Mouse (Mus musculus) cerebellum, adult (tissue): ENCODE measurements around the gene Wdr17.
"Not testable (repeated sequence)": the region's sequence is repeated elsewhere in the genome, so short reads cannot be mapped to it uniquely, and the experiment has no call there.

Experiments
- ATAC-seq: cut with Nextera tagmentation; 2 replicates; pipeline ENCODE4 v1.9.2; 2017; ENCODE audit warnings: mild to moderate bottlenecking, moderate library complexity, mixed read lengths; ENCODE audit not compliant: insufficient number of reproducible peaks, low FRiP score, low TSS enrichment

Wdr17 gene

DNA sequence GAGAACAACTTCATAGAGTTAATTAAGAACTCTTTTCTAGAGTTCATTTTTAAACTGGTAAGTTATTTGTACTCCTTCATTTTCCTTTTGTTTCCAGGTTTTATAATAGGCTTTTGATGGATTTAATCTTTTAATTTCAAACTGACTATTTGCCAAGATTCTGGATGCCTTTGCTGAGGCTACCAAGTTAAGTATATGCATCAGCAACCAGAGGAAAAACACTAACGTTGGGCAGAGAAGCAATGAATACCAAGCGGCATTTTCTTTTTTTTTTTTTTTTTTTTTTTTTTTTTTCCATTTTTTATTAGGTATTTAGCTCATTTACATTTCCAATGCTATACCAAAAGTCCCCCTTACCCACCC is 94.3 kb downstream of the Wdr17 start:
- ATAC-seq, result no peak

- no peak for ATAC-seq
Observed at GRCm38 (mm10) chr8:54791858-54792698, 94.9 kb downstream of the Wdr17 start.

GRCm38 (mm10) chr8:54780134-54780942 is 106.6 kb downstream of the Wdr17 start:
- 0 out of 2 replicates have a peak, but pooled peaks have one; percentile 49 for ATAC-seq

GRCm38 (mm10) chr8:54779317-54780133 is 107.5 kb downstream of the Wdr17 start:
- ATAC-seq, result peak; percentile 59; the same call in 1 of the 2 replicates

- ATAC-seq, result no peak
Observed at GRCm38 (mm10) chr8:54777012-54777411, 110.0 kb downstream of the Wdr17 start.

DNA sequence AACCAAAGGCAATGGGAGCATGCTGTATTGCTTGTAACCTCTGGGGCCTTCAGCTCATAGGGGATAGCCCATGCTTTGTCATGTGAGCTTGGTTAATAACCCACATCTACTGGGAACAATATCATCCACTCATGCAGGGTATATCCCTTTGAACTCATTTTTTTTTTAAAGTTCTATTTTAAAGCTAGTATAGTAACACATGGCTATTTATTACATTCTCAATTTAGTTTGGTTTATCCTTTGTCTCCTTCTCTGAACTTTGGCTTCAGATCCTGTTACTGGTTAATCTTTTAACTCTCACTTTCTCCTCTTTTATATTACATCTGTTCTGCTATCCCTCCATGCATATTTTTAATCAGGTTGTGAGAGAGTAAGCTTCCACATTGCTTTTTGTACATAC is 110.7 kb downstream of the Wdr17 start:
- no peak for ATAC-seq

DNA sequence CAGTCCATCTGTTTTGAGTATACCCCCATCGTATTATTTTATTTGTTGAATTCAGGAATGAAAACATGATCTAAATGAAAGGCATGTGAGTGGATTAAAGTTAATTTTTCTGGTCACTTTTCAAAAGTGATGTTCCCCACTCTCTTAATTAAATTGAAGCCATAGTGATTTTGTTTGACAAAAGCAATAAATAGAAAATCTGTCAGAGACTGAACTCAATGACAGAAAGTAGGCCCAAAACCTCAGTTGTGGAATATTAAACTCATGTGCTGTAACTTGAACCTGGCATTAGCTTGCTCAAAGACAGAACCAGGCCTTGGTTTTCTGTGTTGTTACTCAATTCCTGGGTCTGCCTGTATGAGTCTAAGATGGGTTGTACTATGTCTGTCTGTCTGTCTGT is 129.3 kb downstream of the Wdr17 start:
- no peak for ATAC-seq

GRCm38 (mm10) chr8:54736660-54737312 is 150.2 kb downstream of the Wdr17 start:
- ATAC-seq, result no peak

DNA sequence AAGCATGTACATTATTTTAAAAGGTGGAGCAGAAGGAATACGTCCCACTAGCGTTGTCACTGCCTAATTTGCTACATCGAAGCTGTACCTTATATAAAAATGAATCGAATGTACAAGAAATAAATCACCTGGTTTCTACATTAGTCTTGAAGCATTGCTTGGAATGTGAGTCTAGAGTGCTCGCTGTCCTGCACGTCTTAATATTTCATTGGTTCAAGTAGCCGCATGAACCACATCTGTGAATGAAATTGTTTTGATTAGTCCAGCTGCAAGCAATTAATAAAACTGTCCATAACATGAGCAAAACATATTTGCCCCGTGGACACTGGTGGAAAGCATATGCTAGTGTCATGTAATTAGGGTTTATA is 162.3 kb downstream of the Wdr17 start:
- ATAC-seq, result no peak

GRCm38 (mm10) chr8:54723976-54724667 is 162.9 kb downstream of the Wdr17 start:
- ATAC-seq, result peak; percentile 100

GRCm38 (mm10) chr8:54718515-54718914 is 168.5 kb downstream of the Wdr17 start:
- ATAC-seq, result no peak

DNA sequence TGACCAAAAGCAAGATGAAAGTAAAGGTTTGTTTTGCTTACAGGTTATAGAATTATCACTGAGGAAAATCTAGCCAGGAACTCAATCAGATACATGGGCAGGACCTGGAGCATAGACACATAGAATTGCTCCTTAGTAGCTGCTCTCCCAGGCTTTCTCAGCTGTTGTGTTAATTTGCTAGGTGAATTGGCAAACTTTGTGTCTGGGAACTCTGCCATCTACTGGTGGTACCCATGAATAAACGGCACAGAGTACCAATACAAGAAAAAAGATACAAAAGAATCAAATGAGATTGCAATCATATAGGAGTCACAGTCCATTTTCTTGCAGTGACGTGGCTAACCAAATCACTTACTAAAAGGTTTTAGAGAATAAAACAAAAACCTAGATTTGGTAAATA is 181.2 kb downstream of the Wdr17 start:
- no peak for ATAC-seq

- ATAC-seq, result no peak
Observed at GRCm38 (mm10) chr8:54671806-54672205, 215.2 kb downstream of the Wdr17 start.

- ATAC-seq, result no peak
Observed at GRCm38 (mm10) chr8:54667756-54668155, 219.2 kb downstream of the Wdr17 start.

DNA sequence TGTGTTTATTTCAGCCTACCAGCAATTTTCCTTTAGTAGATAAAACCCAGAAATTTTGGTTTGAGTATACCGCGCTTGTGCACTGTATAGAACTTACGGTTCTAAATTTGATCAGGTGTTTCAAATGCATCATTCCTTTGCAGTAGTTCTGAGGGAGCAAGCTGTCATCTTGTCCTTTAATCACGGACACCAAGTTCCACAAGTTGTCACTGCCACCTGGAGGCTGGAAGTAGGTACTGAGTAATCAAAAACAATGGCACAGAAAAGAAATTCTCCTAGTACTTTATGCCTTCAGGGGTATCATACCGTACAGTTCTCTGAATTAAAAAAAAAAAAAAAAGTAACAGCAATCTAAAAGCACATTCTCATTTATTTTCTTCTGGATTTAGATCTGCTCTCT is 226.3 kb downstream of the Wdr17 start:
- ATAC-seq, result peak; percentile 79

DNA sequence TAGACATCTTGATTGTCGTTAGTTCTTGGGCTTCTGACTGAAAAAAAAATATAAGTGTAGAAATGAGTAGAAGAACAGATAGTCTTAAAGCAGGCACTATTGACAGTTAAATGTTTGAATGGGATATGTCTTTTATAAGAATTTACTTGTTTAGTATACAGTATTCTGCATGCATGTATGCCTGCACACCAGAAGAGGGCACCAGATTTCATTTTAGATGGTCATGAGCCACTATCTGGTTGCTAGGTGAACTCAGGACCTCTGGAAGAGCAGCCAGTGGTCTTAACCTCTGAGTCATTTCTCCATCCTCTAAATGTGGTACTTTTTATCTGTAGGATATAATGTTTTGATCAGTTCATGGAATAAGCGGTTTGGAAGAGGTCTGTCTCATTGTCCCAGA is 227.3 kb downstream of the Wdr17 start:
- ATAC-seq, result no peak

- peak; percentile 77 for ATAC-seq
Observed at GRCm38 (mm10) chr8:54638634-54639033, 248.3 kb downstream of the Wdr17 start.

DNA sequence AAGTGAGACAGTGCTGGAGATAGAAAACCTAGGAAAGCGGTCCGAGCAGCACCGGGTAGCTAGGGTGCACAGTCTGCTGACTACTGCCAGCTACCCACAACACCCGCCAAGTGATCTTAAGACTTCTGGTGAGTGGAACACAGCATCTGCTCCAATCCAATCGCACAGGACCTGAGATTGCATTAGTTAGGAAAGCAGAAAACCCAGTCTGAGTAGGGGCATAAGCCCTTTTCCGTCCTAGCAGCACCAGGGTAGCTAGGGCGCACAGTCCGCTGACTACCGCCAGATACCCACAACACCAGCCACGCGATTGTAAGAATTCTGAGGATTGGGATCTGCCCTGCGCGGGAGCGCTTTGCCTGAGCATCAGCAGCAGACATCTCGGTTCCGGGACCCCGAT is 270.3 kb downstream of the Wdr17 start:
- not testable (repeated sequence) for ATAC-seq

GRCm38 (mm10) chr8:54610238-54610637 is 276.7 kb downstream of the Wdr17 start:
- no peak for ATAC-seq

DNA sequence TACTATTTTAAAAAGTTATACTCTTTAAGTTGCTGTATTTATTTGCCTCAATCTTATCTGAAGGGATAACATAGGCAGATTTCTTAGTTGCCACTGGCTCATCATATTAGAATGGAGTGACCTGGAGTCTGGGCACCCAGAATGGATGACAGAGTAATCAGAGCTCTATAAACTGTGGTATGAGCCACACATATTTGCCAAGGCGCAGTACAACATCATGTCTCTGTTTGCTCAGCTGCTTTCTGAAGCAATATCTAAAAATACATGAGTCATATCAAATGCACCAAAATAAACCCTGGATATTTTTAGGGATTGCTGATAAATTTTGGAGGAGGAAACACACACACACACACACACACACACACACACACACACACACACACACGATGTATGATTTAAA is 277.6 kb downstream of the Wdr17 start:
- no peak for ATAC-seq
